Mouse (Mus musculus) brain, embryonic 14.5 days (tissue): ENCODE measurements around the gene Shmt2.

Experiments used
- CTCF ChIP-seq: fragments of 200-500 bp; IDR thresholded peaks from 2 replicates; pipeline ENCODE4 v1.5.1; 2012; ENCODE audit warnings: inconsistent platforms, mild to moderate bottlenecking, moderate library complexity, borderline replicate concordance; ENCODE audit not compliant: insufficient read depth, insufficient read length; ENCODE audit errors: extremely low read depth
- POLR2A ChIP-seq: fragments of 200-500 bp; IDR thresholded peaks from 2 replicates; pipeline ENCODE4 v1.6.1; 2012; ENCODE audit warnings: mild to moderate bottlenecking, inconsistent platforms, borderline replicate concordance; ENCODE audit not compliant: poor library complexity, insufficient read depth, insufficient read length, severe bottlenecking; ENCODE audit errors: extremely low read depth

- no peak for TF ChIP-seq CTCF
- no peak for TF ChIP-seq POLR2A
Measured at GRCm38 (mm10) chr10:127543916-127544315, 21.7 kb upstream of the Shmt2 start.
